Mouse (Mus musculus) lung, adult 2 months (tissue): ENCODE measurements around the gene Spag9.

Experiments used
- CTCF ChIP-seq: fragments of 200-500 bp; IDR thresholded peaks from 2 replicates; pipeline ENCODE4 v1.5.1; 2011; ENCODE audit warnings: mild to moderate bottlenecking, low read length, control low read depth; ENCODE audit not compliant: insufficient read depth
- POLR2A ChIP-seq: fragments of 200-500 bp; IDR thresholded peaks from 2 replicates; pipeline ENCODE4 v1.6.1; 2011; ENCODE audit warnings: low read depth, mild to moderate bottlenecking, control low read depth, low read length, borderline replicate concordance; ENCODE audit errors: extremely low read depth

DNA sequence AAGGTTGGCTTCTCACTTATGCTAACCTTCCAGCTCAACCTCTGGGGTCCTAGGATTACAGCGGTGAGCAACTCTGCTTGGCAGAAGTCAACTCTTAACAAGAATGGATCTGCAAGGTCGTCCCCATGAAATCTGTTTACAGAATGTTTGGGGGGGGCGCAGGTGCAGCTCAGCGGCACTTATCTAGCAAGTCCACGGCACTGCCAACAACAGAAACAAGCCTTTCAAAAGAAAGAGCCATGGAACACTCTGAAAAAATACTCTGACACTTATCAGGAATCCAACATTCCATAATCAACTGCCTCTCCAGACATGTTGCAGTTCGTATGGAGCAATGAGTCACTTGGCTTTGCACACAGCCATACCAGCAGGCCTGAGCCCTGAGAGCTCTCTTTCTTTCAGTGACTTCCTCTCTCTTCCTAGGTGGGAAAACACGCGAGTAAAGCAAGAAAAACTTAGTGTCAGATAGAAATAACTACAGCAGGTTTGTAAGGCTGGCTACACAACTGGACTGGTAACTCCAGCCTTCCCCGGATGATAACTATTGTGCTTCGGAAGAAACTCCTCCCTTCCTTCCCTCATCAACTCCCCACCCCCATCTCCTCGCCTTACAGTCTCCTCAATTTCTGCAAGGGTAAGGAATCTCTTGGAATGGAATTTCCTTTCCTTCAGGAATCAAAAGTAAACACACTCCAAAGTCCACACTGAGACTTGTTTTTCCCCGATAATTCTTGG is 7.4 kb upstream of the Spag9 start:
- TF ChIP-seq CTCF (no peak), POLR2A (no peak)
